Mouse (Mus musculus) limb, embryonic 13.5 days (tissue): ENCODE data around the gene Kpna2. TPM values are rescaled to one million over a fixed set of nuclear protein-coding genes. Genes with fewer than 3 reads are reported as not detected.
A peak's percentile ranks its signal among the peaks of the same experiment; 100 is the strongest.
"Not testable (repeated sequence)": the region's sequence is repeated elsewhere in the genome, so short reads cannot be mapped to it uniquely, and the experiment has no call there.

Experiments
- ATAC-seq: fragments of 200-750 bp; cut with Nextera tagmentation; 2 replicates; pipeline ENCODE4 v1.8.0; 2017; ENCODE audit warnings: low read depth, moderate number of reproducible peaks, moderate TSS enrichment; ENCODE audit not compliant: low FRiP score
- H3K27ac ChIP-seq: fragments of 300-500 bp; sonication (generic); 2 replicates; pipeline ENCODE4 v1.5.1; 2015; ENCODE audit warnings: inconsistent platforms, mild to moderate bottlenecking, moderate library complexity
- H3K27me3 ChIP-seq: fragments of 300-500 bp; sonication (generic); 2 replicates; pipeline ENCODE4 v1.6.1; 2015; ENCODE audit warnings: mild to moderate bottlenecking, inconsistent platforms
- H3K36me3 ChIP-seq: fragments of 300-500 bp; sonication (generic); 2 replicates; pipeline ENCODE4 v1.6.1; 2015; ENCODE audit warnings: inconsistent platforms, mild to moderate bottlenecking, moderate library complexity
- H3K4me1 ChIP-seq: fragments of 300-500 bp; sonication (generic); 2 replicates; pipeline ENCODE4 v1.6.1; 2015; ENCODE audit warnings: inconsistent platforms
- H3K4me2 ChIP-seq: fragments of 300-500 bp; sonication (generic); replicated peaks from 2 replicates; pipeline ENCODE4 v1.6.1; 2015; ENCODE audit warnings: inconsistent platforms, mild to moderate bottlenecking, moderate library complexity
- H3K4me3 ChIP-seq: fragments of 300-500 bp; sonication (generic); 2 replicates; pipeline ENCODE4 v1.5.1; 2015; ENCODE audit warnings: moderate library complexity, mild to moderate bottlenecking, inconsistent platforms
- H3K9ac ChIP-seq: fragments of 300-500 bp; sonication (generic); 2 replicates; pipeline ENCODE4 v1.6.1; 2015; ENCODE audit warnings: mild to moderate bottlenecking, inconsistent platforms
- H3K9me3 ChIP-seq: fragments of 300-500 bp; sonication (generic); 2 replicates; pipeline ENCODE4 v1.6.1; 2016; ENCODE audit warnings: inconsistent platforms
- WGBS: fragments of 180-500 bp; shearing (Covaris S2); methylation state at CpG from one replicate; pipeline ENCODE4 v1.1.7; 2015; 5-methylcytosine and 5-hydroxymethylcytosine counted together
- polyA plus RNA-seq: library from polyadenylated mRNA; unstranded; fragments of >200 nt; fragmentation: Nextera tagmentation; extraction: Ambion mirVana; gene quantifications from 2 replicates; pipeline ENCODE4 v1.2.1, GENCODE M21; 2015

The Kpna2 gene
- polyA plus RNA-seq, 1 experiment from 2014 or later = 389 TPM

GRCm38 (mm10) chr11:107016893-107017292, 17.6 kb upstream of the Kpna2 start:
- H3K27ac ChIP-seq = no peak overlapping the region
- no peaks in the 10 kb centered on the region for H3K4me1 ChIP-seq
- ATAC-seq = no peak
- H3K4me2 ChIP-seq = no peak overlapping the region
- H3K4me3 ChIP-seq = no peak overlapping the region
- H3K9ac ChIP-seq = no peak overlapping the region
- no peaks in the 10 kb centered on the region for H3K9me3 ChIP-seq
- no peaks in the 10 kb centered on the region for H3K36me3 ChIP-seq
- no peaks in the 10 kb centered on the region for H3K27me3 ChIP-seq
- 23% methylated on average over 1 of the region's 1 CpGs for WGBS

- 66% methylated on average over 11 of the region's 11 CpGs for WGBS
- H3K4me3 ChIP-seq, ATAC-seq, H3K36me3 ChIP-seq, H3K4me1 ChIP-seq, H3K9me3 ChIP-seq, H3K27me3 ChIP-seq, H3K27ac ChIP-seq, H3K9ac ChIP-seq, H3K4me2 ChIP-seq: not testable (repeated sequence)
Observed at GRCm38 (mm10) chr11:107015535-107016187, 16.3 kb upstream of the Kpna2 start.

GRCm38 (mm10) chr11:107014597-107015309, 15.4 kb upstream of the Kpna2 start:
- no peak for ATAC-seq
- H3K27me3 ChIP-seq = no peaks in the 10 kb centered on the region
- H3K4me1 ChIP-seq = peaks cover 9% of the 10 kb centered on the region
- no peak overlapping the region for H3K4me2 ChIP-seq
- H3K27ac ChIP-seq = no peak overlapping the region
- H3K9ac ChIP-seq = no peak overlapping the region
- no peak overlapping the region for H3K4me3 ChIP-seq
- 44% methylated on average over 14 of the region's 14 CpGs for WGBS
- no peaks in the 10 kb centered on the region for H3K36me3 ChIP-seq
- H3K9me3 ChIP-seq = no peaks in the 10 kb centered on the region

- Histone ChIP-seq H3K27ac (no peak overlapping the region), H3K4me2 (no peak overlapping the region), H3K36me3 (no peaks in the 10 kb centered on the region), H3K4me1 (peaks cover 9% of the 10 kb centered on the region), H3K9ac (no peak overlapping the region), H3K27me3 (no peaks in the 10 kb centered on the region), H3K9me3 (no peaks in the 10 kb centered on the region), H3K4me3 (no peak overlapping the region)
- no peak for ATAC-seq
- WGBS = 77% methylated on average over 11 of the region's 11 CpGs
Observed at GRCm38 (mm10) chr11:107014020-107014585, 14.8 kb upstream of the Kpna2 start.

GRCm38 (mm10) chr11:107012324-107013017, 13.1 kb upstream of the Kpna2 start:
- ATAC-seq = peak; percentile 93
- Histone ChIP-seq H3K9me3 (no peaks in the 10 kb centered on the region), H3K36me3 (no peaks in the 10 kb centered on the region), H3K4me1 (peaks cover 9% of the 10 kb centered on the region), H3K27me3 (no peaks in the 10 kb centered on the region), H3K27ac (peak overlapping the region; percentile 96), H3K4me2 (peak overlapping the region; percentile 66), H3K9ac (peak overlapping the region; percentile 75), H3K4me3 (peak overlapping the region; percentile 59)
- WGBS = under 1% methylated on average over 37 of the region's 37 CpGs

GRCm38 (mm10) chr11:107011669-107012323, 12.5 kb upstream of the Kpna2 start:
- Histone ChIP-seq H3K4me3 (peak overlapping the region; percentile 59), H3K9me3 (no peaks in the 10 kb centered on the region), H3K9ac (peak overlapping the region; percentile 75), H3K27ac (peak overlapping the region; percentile 96), H3K36me3 (no peaks in the 10 kb centered on the region), H3K27me3 (no peaks in the 10 kb centered on the region), H3K4me1 (peaks cover 9% of the 10 kb centered on the region), H3K4me2 (peak overlapping the region; percentile 66)
- 29% methylated on average over 18 of the region's 18 CpGs for WGBS
- no peak for ATAC-seq

GRCm38 (mm10) chr11:107011171-107011570, 11.8 kb upstream of the Kpna2 start:
- no peak for ATAC-seq
- peaks cover 9% of the 10 kb centered on the region for H3K4me1 ChIP-seq
- H3K9ac ChIP-seq = no peak overlapping the region
- peak overlapping the region; percentile 66 for H3K4me2 ChIP-seq
- H3K36me3 ChIP-seq = no peaks in the 10 kb centered on the region
- 76% methylated on average over 7 of the region's 7 CpGs for WGBS
- no peaks in the 10 kb centered on the region for H3K9me3 ChIP-seq
- H3K4me3 ChIP-seq = no peak overlapping the region
- H3K27me3 ChIP-seq = no peaks in the 10 kb centered on the region
- H3K27ac ChIP-seq = peak overlapping the region; percentile 96; the same call in 1 of the 2 replicates

- H3K27me3 ChIP-seq = no peaks in the 10 kb centered on the region
- H3K4me3 ChIP-seq = no peak overlapping the region
- 92% methylated on average over 3 of the region's 3 CpGs for WGBS
- no peak overlapping the region for H3K27ac ChIP-seq
- no peaks in the 10 kb centered on the region for H3K36me3 ChIP-seq
- ATAC-seq = no peak
- H3K4me2 ChIP-seq = no peak overlapping the region
- H3K9me3 ChIP-seq = no peaks in the 10 kb centered on the region
- no peak overlapping the region for H3K9ac ChIP-seq
- peaks cover 9% of the 10 kb centered on the region for H3K4me1 ChIP-seq
Observed at GRCm38 (mm10) chr11:107010447-107010846, 11.1 kb upstream of the Kpna2 start.

- H3K27ac ChIP-seq = no peak overlapping the region
- H3K4me1 ChIP-seq = no peaks in the 10 kb centered on the region
- no peaks in the 10 kb centered on the region for H3K9me3 ChIP-seq
- no peaks in the 10 kb centered on the region for H3K36me3 ChIP-seq
- no peak overlapping the region for H3K9ac ChIP-seq
- no peak for ATAC-seq
- no peak overlapping the region for H3K4me3 ChIP-seq
- no peak overlapping the region for H3K4me2 ChIP-seq
- H3K27me3 ChIP-seq = no peaks in the 10 kb centered on the region
- WGBS = 83% methylated on average over 1 of the region's 1 CpGs
Observed at GRCm38 (mm10) chr11:107005538-107005937, 6.2 kb upstream of the Kpna2 start.

- Histone ChIP-seq H3K27ac (no peak overlapping the region), H3K9ac (no peak overlapping the region), H3K36me3 (no peaks in the 10 kb centered on the region), H3K4me1 (peaks cover 14% of the 10 kb centered on the region), H3K4me3 (no peak overlapping the region), H3K9me3 (no peaks in the 10 kb centered on the region), H3K4me2 (no peak overlapping the region), H3K27me3 (no peaks in the 10 kb centered on the region)
- 57% methylated on average over 8 of the region's 8 CpGs for WGBS
- no peak for ATAC-seq
Observed at GRCm38 (mm10) chr11:107001760-107002675, 2.7 kb upstream of the Kpna2 start.

- no peak for ATAC-seq
- Histone ChIP-seq H3K27me3 (no peaks in the 10 kb centered on the region), H3K4me3 (peak overlapping the region; percentile 40), H3K9ac (peak overlapping the region; percentile 66), H3K27ac (peak overlapping the region; percentile 44; the same call in 1 of the 2 replicates), H3K4me2 (peak overlapping the region; percentile 65), H3K36me3 (peaks cover 13% of the 10 kb centered on the region), H3K4me1 (peaks cover 20% of the 10 kb centered on the region), H3K9me3 (no peaks in the 10 kb centered on the region)
- 84% methylated on average over 9 of the region's 9 CpGs for WGBS
Observed at GRCm38 (mm10) chr11:106999949-107000513, 690 bp upstream of the Kpna2 start.
